Mouse (Mus musculus) forebrain, embryonic 16.5 days (tissue): ENCODE results near the gene Pla2g2e. TPM values are rescaled to one million over a fixed set of nuclear protein-coding genes. Genes with fewer than 3 reads are reported as not detected.

ENCODE experiments used
- ATAC-seq: fragments of 200-750 bp; cut with Nextera tagmentation; 2 replicates; pipeline ENCODE4 v1.8.0; 2017; ENCODE audit warnings: mild to moderate bottlenecking, moderate library complexity
- H3K27ac ChIP-seq: fragments of 300-500 bp; sonication (generic); 2 replicates; pipeline ENCODE4 v1.5.1; 2014; ENCODE audit warnings: low read length, control low read depth
- H3K27me3 ChIP-seq: fragments of 300-500 bp; sonication (generic); replicated peaks from 2 replicates; pipeline ENCODE4 v1.6.1; 2014; ENCODE audit warnings: low read length; ENCODE audit not compliant: control insufficient read depth, insufficient read depth
- H3K36me3 ChIP-seq: fragments of 300-500 bp; sonication (generic); 2 replicates; pipeline ENCODE4 v1.6.1; 2014; ENCODE audit not compliant: control insufficient read depth, insufficient read depth
- H3K4me1 ChIP-seq: fragments of 300-500 bp; sonication (generic); replicated peaks from 2 replicates; pipeline ENCODE4 v1.6.1; 2014; ENCODE audit warnings: low read length; ENCODE audit not compliant: control insufficient read depth, insufficient read depth
- H3K4me2 ChIP-seq: fragments of 300-500 bp; sonication (generic); 2 replicates; pipeline ENCODE4 v1.6.1; 2014; ENCODE audit warnings: mild to moderate bottlenecking, low read length, control low read depth
- H3K4me3 ChIP-seq: fragments of 300-500 bp; sonication (generic); replicated peaks from 2 replicates; pipeline ENCODE4 v1.5.1; 2014; ENCODE audit warnings: mild to moderate bottlenecking, low read length, control low read depth
- H3K9ac ChIP-seq: fragments of 300-500 bp; sonication (generic); replicated peaks from 2 replicates; pipeline ENCODE4 v1.6.1; 2014; ENCODE audit warnings: low read depth, low read length, control low read depth
- H3K9me3 ChIP-seq: fragments of 300-500 bp; sonication (generic); 2 replicates; pipeline ENCODE4 v1.6.1; 2016; ENCODE audit warnings: low read length; ENCODE audit not compliant: control insufficient read depth
- WGBS: fragments of 180-500 bp; shearing (Covaris S2); extraction: QIAGEN DNeasy Blood & Tissue Kit; methylation state at CpG from one replicate; pipeline ENCODE4 v1.1.7; 2014; 5-methylcytosine and 5-hydroxymethylcytosine counted together
- polyA plus RNA-seq: library from polyadenylated mRNA; unstranded; fragments of >200 nt; fragmentation: Nextera tagmentation; extraction: Ambion mirVana; gene quantifications from 2 replicates; pipeline ENCODE4 v1.2.1, GENCODE M21; 2015

Gene Pla2g2e
- polyA plus RNA-seq, 1 experiment from 2014 or later = not detected

DNA sequence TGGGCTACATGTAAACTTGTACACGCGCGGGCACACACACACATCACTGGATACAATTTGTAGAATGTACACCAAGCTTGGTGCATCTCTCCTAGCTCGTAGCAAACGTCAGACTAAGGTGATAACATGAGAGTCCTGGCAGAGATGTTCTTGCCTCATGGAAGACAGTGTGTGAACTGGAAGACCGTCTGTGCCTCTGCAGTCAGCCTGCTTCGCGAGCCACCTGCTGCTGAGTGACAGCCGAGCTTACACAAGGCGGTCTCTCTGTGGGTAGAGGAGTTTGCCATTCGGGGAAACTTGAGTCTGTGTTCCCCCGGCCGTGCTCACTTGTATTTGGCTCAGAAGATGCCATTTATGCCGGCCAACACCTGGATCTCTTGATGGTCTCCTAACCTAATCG is 19.3 kb upstream of the Pla2g2e start:
- Histone ChIP-seq H3K9ac (no peak overlapping the region), H3K36me3 (no peaks in the 10 kb centered on the region), H3K27ac (no peak overlapping the region), H3K4me3 (no peak overlapping the region), H3K27me3 (no peaks in the 10 kb centered on the region), H3K9me3 (no peaks in the 10 kb centered on the region), H3K4me2 (no peak overlapping the region), H3K4me1 (peaks cover 5% of the 10 kb centered on the region; the same call in 1 of the 2 replicates)
- ATAC-seq = no peak
- 75% methylated on average over 15 of the region's 15 CpGs for whole genome bisulfite sequencing

DNA sequence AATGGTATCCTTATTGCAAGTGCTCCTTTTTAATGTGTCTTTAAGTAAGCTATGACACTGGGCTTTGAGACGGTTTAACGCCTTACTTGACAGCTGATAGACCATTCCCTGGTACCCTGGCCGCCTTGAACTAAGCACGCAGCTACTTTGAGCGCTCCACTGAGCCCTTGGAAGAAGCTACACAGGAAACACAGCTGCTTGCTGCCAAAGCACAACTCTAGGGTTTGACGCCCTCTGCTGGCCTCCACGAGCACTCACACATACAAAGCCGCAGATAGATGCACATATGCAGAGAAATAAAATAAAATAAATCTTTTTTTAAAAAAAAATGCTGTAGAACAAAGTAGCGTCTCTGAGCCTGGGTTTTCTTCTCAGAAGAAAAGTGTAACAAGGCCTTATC is 18.5 kb upstream of the Pla2g2e start:
- peaks cover 5% of the 10 kb centered on the region; the same call in 1 of the 2 replicates for H3K4me1 ChIP-seq
- peak; percentile 62 for ATAC-seq
- 16% methylated on average over 9 of the region's 9 CpGs for WGBS
- 0 out of 2 replicates have a peak overlapping the region, but pooled peaks have one; percentile 30 for H3K9ac ChIP-seq
- peak overlapping the region; percentile 34 for H3K4me3 ChIP-seq
- no peaks in the 10 kb centered on the region for H3K36me3 ChIP-seq
- H3K9me3 ChIP-seq = no peaks in the 10 kb centered on the region
- H3K27ac ChIP-seq = peak overlapping the region; percentile 49
- H3K4me2 ChIP-seq = peak overlapping the region; percentile 56
- H3K27me3 ChIP-seq = no peaks in the 10 kb centered on the region

DNA sequence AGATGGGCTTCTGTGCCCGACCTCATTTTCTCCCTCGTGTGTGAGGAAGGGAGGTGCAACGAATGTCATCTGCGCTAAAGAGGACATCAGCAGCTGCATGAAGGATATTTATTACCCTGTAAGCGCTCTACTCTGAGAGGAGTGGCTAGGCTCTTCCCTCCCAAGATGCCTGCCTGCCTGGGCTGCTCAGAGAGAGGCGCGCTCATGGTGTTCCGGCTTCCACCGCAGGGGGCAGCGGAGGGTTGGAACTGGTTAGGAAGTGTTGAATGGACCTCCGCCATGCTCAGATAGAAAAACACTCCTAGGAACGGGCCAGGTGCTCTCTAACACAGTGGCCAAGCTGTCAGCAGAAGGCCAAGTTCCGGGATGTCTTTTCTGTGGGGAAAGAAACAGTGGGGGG is 18.0 kb upstream of the Pla2g2e start:
- H3K27me3 ChIP-seq = no peaks in the 10 kb centered on the region
- peak; percentile 90 for ATAC-seq
- 0 out of 2 replicates have a peak overlapping the region, but pooled peaks have one; percentile 30 for H3K9ac ChIP-seq
- peak overlapping the region; percentile 34 for H3K4me3 ChIP-seq
- WGBS = 6% methylated on average over 13 of the region's 13 CpGs
- peak overlapping the region; percentile 49 for H3K27ac ChIP-seq
- peaks cover 5% of the 10 kb centered on the region; the same call in 1 of the 2 replicates for H3K4me1 ChIP-seq
- H3K4me2 ChIP-seq = peak overlapping the region; percentile 56
- no peaks in the 10 kb centered on the region for H3K36me3 ChIP-seq
- no peaks in the 10 kb centered on the region for H3K9me3 ChIP-seq

GRCm38 (mm10) chr4:138863344-138863998 is 14.3 kb upstream of the Pla2g2e start, which contains the start of gene Pla2g5:
Pla2g5 (minus strand) TSS chr4:138863482.
- no peak for ATAC-seq
- H3K9me3 ChIP-seq = no peaks in the 10 kb centered on the region

DNA sequence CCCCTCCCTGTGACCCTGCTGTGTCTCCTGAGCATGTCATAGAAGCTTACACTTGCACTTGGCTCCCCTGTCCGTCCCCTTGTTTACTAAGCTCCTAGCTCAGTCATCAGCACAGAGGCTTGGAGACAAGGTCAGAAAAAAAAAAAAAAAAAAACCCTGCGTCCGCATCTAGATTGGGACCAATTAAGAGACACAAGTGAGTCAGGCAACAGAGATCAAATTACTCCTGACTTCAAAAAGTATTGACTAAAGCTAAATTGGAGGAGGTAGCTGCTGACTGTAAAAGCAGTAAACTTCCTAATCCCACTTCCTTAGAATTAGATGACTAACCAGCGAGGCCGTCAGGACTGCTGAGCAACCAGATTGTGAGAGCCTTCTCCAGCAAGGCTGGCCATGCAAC is 12.7 kb upstream of the Pla2g2e start:
- no peaks in the 10 kb centered on the region for H3K36me3 ChIP-seq
- H3K9me3 ChIP-seq = no peaks in the 10 kb centered on the region
- H3K4me2 ChIP-seq = no peak overlapping the region
- H3K27ac ChIP-seq = no peak overlapping the region
- peaks cover under 1% of the 10 kb centered on the region; the same call in 1 of the 2 replicates for H3K4me1 ChIP-seq
- no peak for ATAC-seq
- no peak overlapping the region for H3K4me3 ChIP-seq
- no peaks in the 10 kb centered on the region for H3K27me3 ChIP-seq
- H3K9ac ChIP-seq = no peak overlapping the region
- WGBS = 42% methylated on average over 5 of the region's 5 CpGs

More at GRCm38 (mm10) chr4:138863344-138863998, 14.3 kb upstream of the Pla2g2e start, which contains the start of gene Pla2g5:
- Histone ChIP-seq H3K9ac (no peak within 1 kb of the TSS), H3K4me2 (no peak within 1 kb of the TSS), H3K4me3 (no peak within 1 kb of the TSS), H3K36me3 (no peaks in the 10 kb centered on the region), H3K4me1 (peaks cover 5% of the 10 kb centered on the region; the same call in 1 of the 2 replicates), H3K27ac (no peak within 1 kb of the TSS), H3K27me3 (no peaks in the 10 kb centered on the region)
- WGBS = 79% methylated on average over 10 of the region's 10 CpGs

DNA sequence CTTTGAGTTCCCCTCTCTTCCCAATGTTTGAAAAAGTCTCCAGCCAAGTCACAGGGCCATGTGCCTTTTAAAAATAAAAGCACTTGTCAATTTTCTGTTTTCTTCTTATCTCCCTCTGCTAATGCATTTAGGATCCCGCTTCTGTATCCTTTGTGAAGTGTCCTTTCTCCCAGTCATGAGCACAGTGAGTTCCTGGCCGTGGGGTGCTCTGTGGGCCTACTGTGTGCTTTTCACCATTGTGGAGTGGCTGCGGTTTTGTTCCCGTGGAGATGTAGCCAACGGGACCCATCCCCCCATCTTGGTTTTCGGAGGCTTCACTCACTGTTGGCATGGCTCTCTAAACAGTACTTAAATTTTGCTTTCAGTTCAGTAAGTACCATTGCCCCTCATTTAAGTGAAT is 11.8 kb upstream of the Pla2g2e start:
- WGBS = 71% methylated on average over 6 of the region's 6 CpGs
- no peak overlapping the region for H3K27ac ChIP-seq
- H3K4me1 ChIP-seq = no peaks in the 10 kb centered on the region
- H3K9me3 ChIP-seq = 0 out of 2 replicates have a peak, but pooled peaks cover under 1% of the 10 kb centered on the region
- no peaks in the 10 kb centered on the region for H3K27me3 ChIP-seq
- no peak for ATAC-seq
- H3K4me2 ChIP-seq = no peak overlapping the region
- no peak overlapping the region for H3K4me3 ChIP-seq
- no peaks in the 10 kb centered on the region for H3K36me3 ChIP-seq
- H3K9ac ChIP-seq = no peak overlapping the region

DNA sequence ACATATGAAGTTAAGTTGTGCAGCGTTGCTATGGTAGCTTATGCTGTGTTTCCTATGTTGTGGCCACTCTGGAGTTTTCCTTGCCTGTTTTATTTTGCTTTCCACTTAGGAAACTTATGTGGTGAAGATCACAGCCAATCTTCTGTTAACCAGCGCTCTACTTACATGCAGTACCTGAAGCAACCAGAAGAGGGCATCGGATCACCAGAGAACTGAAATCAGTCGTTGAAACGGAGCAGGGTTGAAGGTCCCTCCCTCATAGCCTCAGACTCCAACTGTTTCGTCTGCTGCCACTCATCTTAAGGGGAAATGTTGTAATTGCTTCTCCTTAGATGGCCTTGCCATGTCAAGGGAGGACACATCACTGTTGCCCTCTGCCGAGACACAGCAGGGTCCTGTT is 11.3 kb upstream of the Pla2g2e start:
- no peak for ATAC-seq
- H3K4me3 ChIP-seq = no peak overlapping the region
- H3K4me1 ChIP-seq = no peaks in the 10 kb centered on the region
- 0 out of 2 replicates have a peak, but pooled peaks cover 2% of the 10 kb centered on the region for H3K9me3 ChIP-seq
- whole genome bisulfite sequencing = 11% methylated on average over 7 of the region's 7 CpGs
- no peak overlapping the region for H3K27ac ChIP-seq
- H3K9ac ChIP-seq = no peak overlapping the region
- H3K36me3 ChIP-seq = no peaks in the 10 kb centered on the region
- no peaks in the 10 kb centered on the region for H3K27me3 ChIP-seq
- H3K4me2 ChIP-seq = no peak overlapping the region

GRCm38 (mm10) chr4:138868666-138869065 is 9.1 kb upstream of the Pla2g2e start:
- no peak overlapping the region for H3K4me2 ChIP-seq
- H3K27ac ChIP-seq = no peak overlapping the region
- H3K4me1 ChIP-seq = no peaks in the 10 kb centered on the region
- H3K9ac ChIP-seq = no peak overlapping the region
- no peaks in the 10 kb centered on the region for H3K36me3 ChIP-seq
- H3K4me3 ChIP-seq = no peak overlapping the region
- H3K27me3 ChIP-seq = no peaks in the 10 kb centered on the region
- WGBS = 63% methylated on average over 8 of the region's 8 CpGs
- H3K9me3 ChIP-seq = 0 out of 2 replicates have a peak, but pooled peaks cover 2% of the 10 kb centered on the region
- no peak for ATAC-seq

DNA sequence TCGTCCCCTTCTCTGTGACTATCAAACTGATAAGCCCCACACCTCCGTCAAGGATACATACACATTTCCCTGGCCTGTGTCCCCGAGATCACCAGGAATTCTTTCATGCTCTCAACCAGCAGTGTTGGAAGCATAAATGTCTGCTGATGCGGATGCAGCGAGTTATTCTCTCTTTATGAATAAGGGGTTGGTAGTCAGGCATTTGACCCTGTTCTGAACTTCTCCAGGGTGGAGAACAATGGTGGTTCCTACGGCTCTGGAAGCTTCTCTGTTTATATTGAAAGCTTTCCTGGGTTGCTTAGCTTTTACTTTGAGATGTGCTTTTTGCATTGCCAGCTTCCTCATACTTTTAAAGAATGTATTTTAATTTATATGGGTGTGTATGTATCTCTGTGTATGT is 3.9 kb upstream of the Pla2g2e start, which contains the start of gene Gm13030:
Gene Gm13030, minus strand, starts transcription at position 101 of the 400 bp plus-strand sequence.
- no peaks in the 10 kb centered on the region for H3K36me3 ChIP-seq

More for the DNA sequence above, 3.9 kb upstream of the Pla2g2e start, which contains the start of gene Gm13030:
- Histone ChIP-seq H3K27me3 (no peaks in the 10 kb centered on the region), H3K9ac (no peak within 1 kb of the TSS), H3K4me2 (no peak within 1 kb of the TSS), H3K27ac (no peak within 1 kb of the TSS), H3K4me1 (no peaks in the 10 kb centered on the region), H3K4me3 (no peak within 1 kb of the TSS), H3K9me3 (0 out of 2 replicates have a peak, but pooled peaks cover 2% of the 10 kb centered on the region)
- ATAC-seq = no peak
- 80% methylated on average over 6 of the region's 6 CpGs for WGBS
